Mouse (Mus musculus) heart, postnatal 10 days (tissue): ENCODE results near the gene Zfp91. TPM values are rescaled to one million over a fixed set of nuclear protein-coding genes. Genes with fewer than 3 reads are reported as not detected.

Source experiments
- total RNA-seq, 2 experiments: library from RNA; stranded (reverse); gene quantifications; 2 replicates each; pipeline ENCODE4 v1.2.3; 2021

Gene Zfp91
- total RNA-seq, 2 experiments from 2014 or later, result 76.3 to 76.4 TPM

Other genes with a start within 250 kb of the Zfp91 start
- gene Gm4952, start 196.2 kb downstream of the Zfp91 start, total RNA-seq, result not detected
- gene Glyat, start 162.8 kb downstream of the Zfp91 start, total RNA-seq, result not detected
- not detected for gene Olfr1442, start 125.7 kb downstream of the Zfp91 start, total RNA-seq
- gene Olfr1443, start 118.0 kb downstream of the Zfp91 start, total RNA-seq, result not detected
- gene Keg1, start 100.3 kb downstream of the Zfp91 start, total RNA-seq, result not detected
- 1 to 10 TPM; 1.5 to 2.9 TPM for gene Cntf, start 30.5 kb downstream of the Zfp91 start, total RNA-seq
- gene Lpxn, start 67 bp upstream of the Zfp91 start, total RNA-seq, result 1 to 10 TPM in 1 of 2 experiments, under 1 TPM in 1; 0.99 to 1.1 TPM
- not detected for gene Gm5244, start 50.6 kb upstream of the Zfp91 start, total RNA-seq
- not detected for gene Olfr1444, start 61.2 kb upstream of the Zfp91 start, total RNA-seq
- not detected for gene Olfr1445, start 87.7 kb upstream of the Zfp91 start, total RNA-seq
- not detected for gene Olfr1446, start 97.4 kb upstream of the Zfp91 start, total RNA-seq
- not detected for gene Olfr1447, start 107.6 kb upstream of the Zfp91 start, total RNA-seq
- gene Olfr1448, start 128.3 kb upstream of the Zfp91 start, total RNA-seq, result not detected
- not detected for gene Olfr1449, start 134.7 kb upstream of the Zfp91 start, total RNA-seq
- not detected for gene Olfr1450, start 154.1 kb upstream of the Zfp91 start, total RNA-seq
- not detected for gene Olfr1451, start 198.9 kb upstream of the Zfp91 start, total RNA-seq
- not detected for gene Olfr1453, start 232.2 kb upstream of the Zfp91 start, total RNA-seq